Mouse (Mus musculus): ENCODE data around the gene Amn.

DNA sequence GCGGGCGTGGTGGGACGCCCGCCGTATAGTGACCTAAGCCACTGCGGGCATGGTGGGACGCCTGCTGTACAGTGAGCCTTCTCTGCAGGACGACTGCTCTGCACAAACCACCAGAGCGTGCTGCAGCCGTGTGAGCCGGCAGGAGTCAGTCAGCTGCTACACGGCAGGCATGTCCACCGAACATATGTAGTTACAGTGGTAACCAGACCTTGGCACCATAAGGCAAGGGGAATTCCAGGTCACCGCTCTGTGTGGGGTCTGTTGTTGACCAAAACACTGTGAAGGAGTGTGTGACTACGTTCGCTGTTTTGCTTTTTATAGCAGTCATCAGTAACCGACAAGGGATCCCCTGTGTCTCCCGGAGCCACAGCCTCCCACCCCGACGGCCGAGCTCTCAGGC is 53.6 kb downstream of the Amn start:
- TF ChIP-seq CTCF (IDR thresholded peaks at IDR 0.05; ENCODE audit: control insufficient read depth, insufficient read depth, insufficient read length) (no peak), MAX (IDR thresholded peaks at IDR 0.05) (no peak)
